Mouse (Mus musculus): Measurements from ENCODE around the gene Akain1. TPM values are rescaled to one million over a fixed set of nuclear protein-coding genes. Genes with fewer than 3 reads are reported as not detected.

Akain1 gene
- polyA plus RNA-seq, 1 experiment, result not detected

GRCm38 (mm10) chr17:69463037-69463436, 23.9 kb downstream of the Akain1 start:
- TF ChIP-seq GATA1 (IDR thresholded peaks at IDR 0.05; ENCODE audit: low read length), result no peak

- TF ChIP-seq GATA1 (IDR thresholded peaks at IDR 0.05; ENCODE audit: low read length), result no peak
Measured at GRCm38 (mm10) chr17:69471171-69471570, 32.0 kb downstream of the Akain1 start.

GRCm38 (mm10) chr17:69472401-69472800, 33.3 kb downstream of the Akain1 start:
- TF ChIP-seq GATA1 (IDR thresholded peaks at IDR 0.05; ENCODE audit: low read length), result no peak

GRCm38 (mm10) chr17:69474084-69474483, 35.0 kb downstream of the Akain1 start:
- TF ChIP-seq GATA1 (IDR thresholded peaks at IDR 0.05; ENCODE audit: low read length), result no peak

GRCm38 (mm10) chr17:69475423-69475822, 36.3 kb downstream of the Akain1 start:
- no peak for TF ChIP-seq GATA1 (IDR thresholded peaks at IDR 0.05; ENCODE audit: low read length)

DNA sequence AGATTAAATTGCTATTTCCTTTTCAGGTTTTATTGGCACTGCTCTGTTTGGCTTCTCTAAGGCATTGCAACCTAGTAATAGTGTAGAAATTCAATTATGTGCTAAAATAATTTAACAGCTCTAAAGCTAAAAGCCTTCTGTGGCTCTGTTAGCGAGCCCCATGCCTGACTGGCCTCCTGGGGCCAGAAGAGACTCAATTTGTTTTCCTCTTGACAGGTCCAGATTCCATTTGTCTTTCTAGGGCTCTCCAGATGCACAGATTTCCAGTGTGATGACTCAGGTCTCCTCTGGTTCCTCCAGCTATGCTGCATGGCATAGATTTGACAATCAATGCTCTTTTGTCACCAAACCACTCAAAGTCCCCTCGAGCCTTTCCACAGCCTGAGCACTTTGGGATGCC, 38.4 kb downstream of the Akain1 start:
- TF ChIP-seq GATA1 (IDR thresholded peaks at IDR 0.05; ENCODE audit: low read length), result no peak

- no peak for TF ChIP-seq GATA1 (IDR thresholded peaks at IDR 0.05; ENCODE audit: low read length)
Measured at GRCm38 (mm10) chr17:69479261-69479660, 40.1 kb downstream of the Akain1 start.

DNA sequence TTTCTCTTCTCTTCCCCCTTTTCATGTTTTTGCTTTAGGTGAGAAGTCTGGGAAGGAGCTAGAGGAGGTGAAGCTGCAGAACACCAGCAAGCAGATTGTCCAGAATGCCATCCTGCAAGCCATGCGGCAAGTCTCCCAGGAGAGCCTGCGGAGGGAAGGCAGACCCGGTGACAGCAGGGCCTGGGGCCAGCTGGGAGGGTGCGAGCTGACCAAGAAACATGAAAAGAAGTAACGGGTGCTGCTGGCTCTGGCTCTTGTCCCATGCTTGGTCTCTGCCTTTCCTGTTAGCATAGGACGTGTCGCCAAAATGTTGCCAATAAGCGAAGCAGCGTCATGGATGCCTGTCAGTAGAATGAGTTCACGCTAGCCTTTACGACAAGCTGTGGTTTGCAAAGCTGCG, 48.0 kb downstream of the Akain1 start:
- no peak for TF ChIP-seq GATA1 (IDR thresholded peaks at IDR 0.05; ENCODE audit: low read length)

DNA sequence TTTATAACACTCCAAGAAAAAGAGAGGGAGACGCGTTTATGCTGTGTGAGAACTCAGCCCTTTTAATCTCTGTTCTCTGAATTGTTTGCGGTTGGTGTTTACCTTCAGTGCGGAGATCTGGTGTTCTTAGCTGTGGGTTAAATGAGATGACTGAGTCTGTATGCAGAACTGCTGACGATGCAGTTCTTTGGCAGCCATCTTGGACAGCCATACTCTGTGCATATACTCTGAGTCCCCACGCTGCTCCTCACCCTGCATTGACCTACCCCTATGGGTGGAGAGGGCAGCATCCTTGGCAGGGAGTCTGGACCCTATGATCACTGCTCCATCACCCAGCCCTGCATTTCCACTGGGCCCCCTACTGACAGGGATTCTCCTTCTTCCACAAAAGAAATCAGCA, 48.8 kb downstream of the Akain1 start:
- no peak for TF ChIP-seq GATA1 (IDR thresholded peaks at IDR 0.05; ENCODE audit: low read length)

- TF ChIP-seq GATA1 (IDR thresholded peaks at IDR 0.05; ENCODE audit: low read length), result no peak
Measured at GRCm38 (mm10) chr17:69488826-69489225, 49.7 kb downstream of the Akain1 start.

- TF ChIP-seq GATA1 (IDR thresholded peaks at IDR 0.05; ENCODE audit: low read length), result no peak
Measured at GRCm38 (mm10) chr17:69492368-69492767, 53.2 kb downstream of the Akain1 start.

DNA sequence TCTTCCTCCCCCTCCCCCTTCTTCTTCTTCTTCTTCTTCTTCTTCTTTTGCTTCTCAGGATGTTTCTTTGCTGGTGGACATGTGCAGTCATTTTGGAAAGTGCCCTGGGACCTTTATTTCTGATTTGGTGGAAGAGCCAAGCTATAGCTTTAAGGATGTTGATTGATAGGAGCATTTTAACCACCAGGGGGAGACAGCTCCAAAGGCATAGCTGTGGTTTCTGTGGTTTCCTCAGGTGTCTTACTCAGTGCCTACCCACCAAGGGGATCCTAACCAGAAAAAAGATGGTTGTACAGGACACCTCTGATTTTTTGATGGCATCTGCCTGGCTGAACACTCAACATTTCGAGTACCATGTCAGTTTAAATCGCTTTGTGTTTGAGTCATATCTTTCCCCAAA, 56.4 kb downstream of the Akain1 start:
- TF ChIP-seq GATA1 (IDR thresholded peaks at IDR 0.05; ENCODE audit: low read length), result no peak

DNA sequence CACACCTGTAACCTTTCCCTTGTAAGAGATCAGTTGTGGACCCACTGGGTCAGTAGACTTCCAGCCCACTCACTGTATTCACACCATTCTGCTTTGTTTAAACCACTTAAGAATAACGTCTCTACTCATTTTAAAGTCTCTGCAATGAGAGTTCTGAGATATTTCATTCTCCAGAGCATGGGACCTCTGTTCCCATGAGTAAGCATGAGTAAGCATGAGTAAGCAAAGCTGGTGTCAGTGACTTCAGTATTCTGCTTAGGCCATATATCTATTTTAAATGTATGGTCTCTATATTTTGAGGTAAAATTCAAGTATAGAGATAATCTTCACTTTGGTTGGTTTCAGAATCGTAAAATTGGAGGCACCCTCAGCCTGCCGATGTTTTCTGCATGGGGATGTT, 57.0 kb downstream of the Akain1 start:
- no peak for TF ChIP-seq GATA1 (IDR thresholded peaks at IDR 0.05; ENCODE audit: low read length)

DNA sequence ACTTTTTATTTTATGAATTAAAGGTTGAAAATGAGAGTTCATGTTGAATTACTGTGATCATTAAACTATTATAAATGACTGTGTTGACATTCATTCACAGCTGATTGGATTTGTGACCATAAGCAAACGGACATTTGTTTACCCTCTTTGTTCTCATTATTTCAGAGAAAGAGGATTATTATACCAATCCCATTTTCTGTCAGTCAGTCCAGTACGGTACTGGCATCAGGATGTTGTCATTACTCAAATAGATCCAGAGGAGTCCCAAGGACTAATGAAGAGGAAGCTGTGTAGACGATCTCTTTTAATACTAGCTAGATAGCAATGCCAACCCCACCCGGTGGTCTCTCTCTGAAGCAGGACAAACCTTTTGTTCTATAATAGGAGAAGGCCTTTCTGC, 58.2 kb downstream of the Akain1 start:
- TF ChIP-seq GATA1 (IDR thresholded peaks at IDR 0.05; ENCODE audit: low read length), result no peak

- TF ChIP-seq GATA1 (IDR thresholded peaks at IDR 0.05; ENCODE audit: low read length), result no peak
Measured at GRCm38 (mm10) chr17:69498913-69499312, 59.8 kb downstream of the Akain1 start.

- TF ChIP-seq GATA1 (IDR thresholded peaks at IDR 0.05; ENCODE audit: low read length), result no peak
Measured at GRCm38 (mm10) chr17:69499441-69499840, 60.3 kb downstream of the Akain1 start.

DNA sequence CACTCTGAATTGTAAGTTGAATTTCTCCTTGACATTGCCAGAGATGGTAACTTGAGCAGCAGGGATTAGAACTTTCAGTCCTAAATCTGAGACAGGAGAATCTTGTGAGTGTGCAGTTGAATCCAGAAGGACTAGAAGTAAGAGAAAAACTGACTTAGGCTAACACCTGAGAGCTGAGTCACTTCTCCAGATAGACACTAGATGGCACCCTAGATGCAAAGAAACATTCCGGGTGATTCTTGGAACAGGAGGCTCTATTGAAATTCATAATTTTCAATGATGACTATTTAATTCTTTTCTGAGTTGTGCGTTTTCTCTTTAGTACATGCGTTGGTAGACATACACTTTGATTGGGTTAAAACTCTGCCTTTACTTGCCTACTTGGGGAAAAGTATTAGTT, 66.9 kb downstream of the Akain1 start:
- no peak for TF ChIP-seq GATA1 (IDR thresholded peaks at IDR 0.05; ENCODE audit: low read length)

- TF ChIP-seq GATA1 (IDR thresholded peaks at IDR 0.05; ENCODE audit: low read length), result no peak
Measured at GRCm38 (mm10) chr17:69516344-69516907, 77.3 kb downstream of the Akain1 start.
